8 mouse cellular contexts compared by ENCODE assay signal in the genomic region with DNA sequence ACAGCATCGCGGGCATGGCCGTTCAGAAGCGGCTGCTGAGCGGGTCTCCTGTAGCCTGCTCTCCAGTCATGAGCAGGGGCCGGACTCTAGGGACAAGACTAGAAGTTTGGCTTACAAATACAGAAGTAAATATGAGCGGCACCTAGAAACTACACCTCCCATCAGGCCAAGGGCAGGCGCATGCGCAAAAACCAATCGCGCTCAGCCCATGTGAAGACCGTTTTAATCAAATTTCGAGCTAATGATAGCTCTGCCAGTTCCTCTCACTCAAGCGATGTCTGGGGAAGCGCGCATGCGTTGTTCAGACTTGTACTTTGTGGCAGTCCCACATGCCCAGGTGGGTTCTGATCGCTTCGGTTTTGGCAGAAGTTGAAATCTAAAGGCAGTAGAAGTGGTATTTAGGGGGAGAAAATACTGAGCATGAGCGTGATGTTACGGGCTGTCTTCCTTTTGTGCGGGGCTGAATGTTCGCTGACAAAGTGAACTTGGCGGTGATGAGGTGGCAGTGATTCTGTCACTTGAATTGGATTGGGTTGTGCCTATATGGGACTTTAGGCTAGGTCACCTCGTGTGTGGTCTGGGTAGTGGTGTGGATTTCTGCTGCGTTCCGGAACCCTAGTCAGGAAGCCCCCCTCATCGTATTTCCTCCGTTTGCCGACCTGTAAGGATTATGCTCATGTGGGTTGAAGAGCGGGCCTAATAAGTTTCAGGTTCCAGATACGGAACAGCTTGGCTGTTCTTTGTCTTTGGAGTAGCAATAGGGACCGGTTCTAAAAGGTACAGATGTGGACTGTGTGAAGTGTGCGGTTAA. TPM values are rescaled to one million over a fixed set of nuclear protein-coding genes. Genes with fewer than 3 reads are reported as not detected.
DNase-seq lines count a peak whose midpoint lies in the region; ATAC-seq lines count a peak whose summit lies in the region.

Gene Arsk, minus strand, starts transcription at position 168 of the 811 bp plus-strand sequence.
Gene Ttc37, plus strand, starts transcription at position 242 of the 811 bp plus-strand sequence.

- peaks cover 11% of the 10 kb centered on the region; the same call in 1 of the 2 replicates for H3K36me3 ChIP-seq in intestine, embryonic 14.5 days (ENCODE audit: control insufficient read depth, insufficient read depth, low read length)

- peak within 1 kb of the TSS; percentile 34; the same call in 1 of the 2 replicates for H3K27ac ChIP-seq in intestine, embryonic 14.5 days (ENCODE audit: low read depth)

- H3K4me1 ChIP-seq in intestine, embryonic 14.5 days (replicated peaks; ENCODE audit: control insufficient read depth, insufficient read depth, low read length): peaks cover 6% of the 10 kb centered on the region; the same call in 1 of the 2 replicates

- peak; percentile 85 to 88 for DNase-seq in adrenal gland, adult 18-20 months (ENCODE audit: low spot score in 2 of 2)
- DNase-seq in embryo, embryonic 11 days: peak; percentile 95
- DNase-seq in gastrocnemius, postnatal 25 days: peak; percentile 93
- peak; percentile 92 for DNase-seq in intestine, embryonic 14.5 days (ENCODE audit: low spot score)
- peak; percentile 95 to 97 for DNase-seq in left cerebral cortex, postnatal 14 days (ENCODE audit: low spot score in 2 of 2)
- DNase-seq in mesoderm, embryonic 11.5 days (ENCODE audit: low read depth, low spot score): peak; percentile 97
- peak; percentile 93 to 95 for DNase-seq in right cerebral cortex, postnatal 36 days (ENCODE audit: low spot score in 2 of 2)
- peak; percentile 95 for DNase-seq in yolk sac, embryonic 10.5 days (ENCODE audit: low spot score)

- H3K4me2 ChIP-seq in intestine, embryonic 14.5 days (ENCODE audit: low read length): peak within 1 kb of the TSS; percentile 57

- intact Hi-C loops in left cerebral cortex, postnatal 14 days (cut with DNase I): loop anchor here (2.0 kb wide), 1 partner anchor 156 kb away; the partner anchor contains the start of gene Rhobtb3

- under 1% methylated on average over 34 of the region's 34 CpGs for WGBS in intestine, embryonic 14.5 days

- no peaks in the 10 kb centered on the region for H3K9me3 ChIP-seq in intestine, embryonic 14.5 days (ENCODE audit: control insufficient read depth, low read length)

- H3K9ac ChIP-seq in intestine, embryonic 14.5 days (ENCODE audit: low read length): peak within 1 kb of the TSS; percentile 71

- peak within 1 kb of the TSS; percentile 74 for H3K4me3 ChIP-seq in intestine, embryonic 14.5 days (ENCODE audit: low read depth, low read length)

- peak; percentile 97 for ATAC-seq in intestine, embryonic 14.5 days (replicated peaks; ENCODE audit: low FRiP score, low TSS enrichment, low read depth)

- no peaks in the 10 kb centered on the region for H3K27me3 ChIP-seq in intestine, embryonic 14.5 days (replicated peaks; ENCODE audit: control insufficient read depth, insufficient read depth, low read length)

RNA-seq across cellular contexts. Expression of gene Arsk, which starts in this region (rescaled TPM):
- 10 to 100 TPM in 1 of 2 experiments, 1 to 10 TPM in 1; 7.8 to 10.7 TPM for total RNA-seq in adrenal gland, adult 18-20 months (2021)
- 1 to 10 TPM; 2.7 TPM for total RNA-seq in gastrocnemius, postnatal 25 days (2021)
- polyA plus RNA-seq in intestine, embryonic 14.5 days (2014; fragmentation: Nextera tagmentation; extraction: Ambion mirVana): 4.9 and 6.0 TPM in 2 replicates
- total RNA-seq in left cerebral cortex, postnatal 14 days (2021): 1 to 10 TPM; 3.6 to 4.6 TPM

RNA-seq across cellular contexts. Expression of gene Ttc37, which starts in this region (rescaled TPM):
- 10 to 100 TPM; 19.7 to 25.7 TPM for total RNA-seq in adrenal gland, adult 18-20 months (2021)
- total RNA-seq in gastrocnemius, postnatal 25 days (2021): 10 to 100 TPM; 13.3 to 13.4 TPM
- polyA plus RNA-seq in intestine, embryonic 14.5 days (2014; fragmentation: Nextera tagmentation; extraction: Ambion mirVana): 17.3 and 21.0 TPM in 2 replicates
- 10 to 100 TPM; 17.1 to 19.8 TPM for total RNA-seq in left cerebral cortex, postnatal 14 days (2021)

Comparison
In these comparisons a context has a peak if more than half of its experiments do, and no peak if none do; other contexts are left out.
1. Peak in every context shown above with its lines: DNase-seq, ATAC-seq, H3K4me3 ChIP-seq and H3K27ac ChIP-seq.